Mouse (Mus musculus) ES-Bruce4 (cell line): ENCODE measurements at regions not wholly inside any gene's neighbourhood (a gene's known extent, or its start where the extent isn't known, plus 50 kb on each side); places are given as distances from the start of the nearest gene placed in this dataset.

Source experiments
- H3K27ac ChIP-seq: 2 replicates; pipeline ENCODE4 v1.5.1; 2012; ENCODE audit warnings: low read length, inconsistent platforms; ENCODE audit not compliant: insufficient read depth
- H3K27me3 ChIP-seq: 2 replicates; pipeline ENCODE4 v1.6.1; 2012; ENCODE audit warnings: mild to moderate bottlenecking, low read length, inconsistent platforms; ENCODE audit not compliant: control insufficient read depth, poor library complexity, insufficient read depth, severe bottlenecking
- H3K36me3 ChIP-seq: 2 replicates; pipeline ENCODE4 v1.6.1; 2012; ENCODE audit warnings: inconsistent platforms, mild to moderate bottlenecking, low read length, moderate library complexity; ENCODE audit not compliant: control insufficient read depth, poor library complexity, insufficient read depth, severe bottlenecking
- H3K4me1 ChIP-seq: one replicate; pipeline ENCODE4 v1.8.1; 2011; ENCODE audit warnings: low read length; ENCODE audit not compliant: control insufficient read depth, insufficient read depth
- H3K4me3 ChIP-seq: 2 replicates; pipeline ENCODE4 v1.5.1; 2011; ENCODE audit warnings: low read depth, mild to moderate bottlenecking, low read length
- H3K9ac ChIP-seq: 2 replicates; pipeline ENCODE4 v1.6.1; 2012; ENCODE audit warnings: low read depth, mild to moderate bottlenecking, inconsistent platforms; ENCODE audit not compliant: poor library complexity, severe bottlenecking
- H3K9me3 ChIP-seq: replicated peaks from 2 replicates; pipeline ENCODE4 v1.6.1; 2012; ENCODE audit warnings: mild to moderate bottlenecking, low read length, inconsistent platforms; ENCODE audit not compliant: control insufficient read depth, poor library complexity, insufficient read depth, severe bottlenecking
- CTCF ChIP-seq: IDR thresholded peaks from one replicate; pipeline ENCODE4 v1.8.1; 2011; ENCODE audit warnings: low read depth, low read length
- EP300 ChIP-seq: IDR thresholded peaks from 2 replicates; pipeline ENCODE4 v1.6.1; 2011; ENCODE audit warnings: low read depth, low read length; ENCODE audit not compliant: insufficient read depth

GRCm38 (mm10) chr8:101154923-101155322 lies 1630.5 kb downstream of the Cdh11 start:
- H3K27ac ChIP-seq = no peak overlapping the region
- H3K4me1 ChIP-seq = no peaks in the 10 kb centered on the region
- H3K9ac ChIP-seq = no peak overlapping the region
- TF ChIP-seq EP300 (no peak), CTCF (peak; percentile 38)
- H3K27me3 ChIP-seq = no peaks in the 10 kb centered on the region
- H3K9me3 ChIP-seq = no peaks in the 10 kb centered on the region
- H3K4me3 ChIP-seq = no peak overlapping the region
- H3K36me3 ChIP-seq = no peaks in the 10 kb centered on the region
